Mouse (Mus musculus): Measurements from ENCODE around the gene Tacr3.

- TF ChIP-seq POLR2A (IDR thresholded peaks at IDR 0.05; ENCODE audit: borderline replicate concordance, insufficient read depth, low read length) (no peak), CTCF (IDR thresholded peaks at IDR 0.05; ENCODE audit: borderline replicate concordance, insufficient read depth, low read depth, low read length) (no peak)
Observed at GRCm38 (mm10) chr3:134851342-134851741, 22.5 kb downstream of the Tacr3 start.

Measured in cerebellum, adult 2 months (tissue).